Mouse (Mus musculus) cerebellum, adult 2 months (tissue): ENCODE measurements around the gene Six6. TPM values are rescaled to one million over a fixed set of nuclear protein-coding genes. Genes with fewer than 3 reads are reported as not detected.

ENCODE experiments used
- DNase-seq, 2 experiments: peaks; one replicate each; pipeline ENCODE4 v3.0.0; 2021
- H3K27ac ChIP-seq: fragments of 200-500 bp; 2 replicates; pipeline ENCODE4 v1.5.1; 2012; ENCODE audit warnings: low read length, control low read depth, inconsistent platforms; ENCODE audit not compliant: insufficient read depth
- H3K27me3 ChIP-seq: fragments of 200-500 bp; 2 replicates; pipeline ENCODE4 v1.6.1; 2012; ENCODE audit warnings: inconsistent platforms, mild to moderate bottlenecking, low read length, moderate library complexity; ENCODE audit not compliant: control insufficient read depth, insufficient read depth
- H3K4me1 ChIP-seq: fragments of 200-500 bp; 2 replicates; pipeline ENCODE4 v1.6.1; 2011; ENCODE audit warnings: low read length; ENCODE audit not compliant: control insufficient read depth, insufficient read depth
- H3K4me3 ChIP-seq: fragments of 200-500 bp; replicated peaks from 2 replicates; pipeline ENCODE3; 2011; ENCODE audit warnings: mild to moderate bottlenecking, low read depth, low read length, control low read depth; ENCODE audit not compliant: insufficient read depth
- CTCF ChIP-seq: fragments of 200-500 bp; IDR thresholded peaks from 2 replicates; pipeline ENCODE4 v1.5.1; 2011; ENCODE audit warnings: low read depth, mild to moderate bottlenecking, control low read depth, low read length, moderate library complexity, borderline replicate concordance; ENCODE audit not compliant: insufficient read depth
- POLR2A ChIP-seq: fragments of 200-500 bp; IDR thresholded peaks from 2 replicates; pipeline ENCODE4 v1.6.1; 2011; ENCODE audit warnings: low read length, control low read depth, borderline replicate concordance; ENCODE audit not compliant: insufficient read depth
- WGBS: fragments of 180-500 bp; shearing (Covaris S2); methylation state at CpG from one replicate; pipeline ENCODE4 v1.1.7; 2018; 5-methylcytosine and 5-hydroxymethylcytosine counted together
- polyA plus RNA-seq: library from polyadenylated mRNA; depleted of rRNA; stranded (reverse); fragments of >200 nt; gene quantifications from 2 replicates; pipeline ENCODE4 v1.2.3, GENCODE M21; 2012

The Six6 gene
- polyA plus RNA-seq, 1 experiment, result not detected

- H3K27ac ChIP-seq, result no peak overlapping the region
- no peak for DNase-seq
- H3K4me1 ChIP-seq, result no peaks in the 10 kb centered on the region
- H3K27me3 ChIP-seq, result peaks cover 13% of the 10 kb centered on the region; the same call in 1 of the 2 replicates
- no peak overlapping the region for H3K4me3 ChIP-seq
- no peak for TF ChIP-seq CTCF
- no peak for TF ChIP-seq POLR2A
These were observed 7.1 kb downstream of the Six6 start for GRCm38 (mm10) chr12:72946805-72947204.

GRCm38 (mm10) chr12:72947335-72947734, 7.6 kb downstream of the Six6 start:
- H3K27me3 ChIP-seq, result peaks cover 13% of the 10 kb centered on the region; the same call in 1 of the 2 replicates
- DNase-seq, result no peak
- H3K4me1 ChIP-seq, result no peaks in the 10 kb centered on the region
- TF ChIP-seq POLR2A (no peak), CTCF (no peak)
- 14% methylated on average over 2 of the region's 2 CpGs for WGBS
- no peak overlapping the region for H3K27ac ChIP-seq
- H3K4me3 ChIP-seq, result no peak overlapping the region

GRCm38 (mm10) chr12:72953089-72953488, 13.4 kb downstream of the Six6 start:
- TF ChIP-seq POLR2A (no peak), CTCF (no peak)
- 90% methylated on average over 5 of the region's 5 CpGs for WGBS
- H3K27me3 ChIP-seq, result no peaks in the 10 kb centered on the region; the same call in 1 of the 2 replicates
- no peak overlapping the region for H3K27ac ChIP-seq
- DNase-seq, result no peak
- H3K4me1 ChIP-seq, result no peaks in the 10 kb centered on the region
- no peak overlapping the region for H3K4me3 ChIP-seq

DNA sequence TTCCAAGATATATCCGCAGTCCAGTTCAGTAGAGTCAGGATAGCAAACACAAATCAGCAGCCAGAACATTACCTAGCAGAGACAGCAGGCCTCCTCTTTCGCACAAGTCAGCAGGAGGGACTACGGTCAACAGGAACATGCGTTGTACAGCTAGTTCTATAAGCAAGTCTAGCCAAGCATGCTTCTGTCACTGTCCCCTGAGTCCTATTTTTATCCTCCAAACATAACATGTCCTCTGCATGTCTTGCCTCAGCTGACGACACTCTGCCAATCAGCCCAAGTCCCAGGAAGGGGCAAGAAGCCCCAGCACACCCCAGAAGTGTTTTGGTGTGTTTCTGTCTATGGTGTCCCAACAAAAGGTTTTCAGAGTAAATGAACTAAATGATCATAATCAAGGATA, 14.2 kb downstream of the Six6 start:
- H3K4me3 ChIP-seq, result no peak overlapping the region
- H3K27me3 ChIP-seq, result no peaks in the 10 kb centered on the region; the same call in 1 of the 2 replicates
- TF ChIP-seq CTCF (no peak), POLR2A (no peak)
- no peaks in the 10 kb centered on the region for H3K4me1 ChIP-seq
- 78% methylated on average over 5 of the region's 5 CpGs for WGBS
- no peak overlapping the region for H3K27ac ChIP-seq
- no peak for DNase-seq

DNA sequence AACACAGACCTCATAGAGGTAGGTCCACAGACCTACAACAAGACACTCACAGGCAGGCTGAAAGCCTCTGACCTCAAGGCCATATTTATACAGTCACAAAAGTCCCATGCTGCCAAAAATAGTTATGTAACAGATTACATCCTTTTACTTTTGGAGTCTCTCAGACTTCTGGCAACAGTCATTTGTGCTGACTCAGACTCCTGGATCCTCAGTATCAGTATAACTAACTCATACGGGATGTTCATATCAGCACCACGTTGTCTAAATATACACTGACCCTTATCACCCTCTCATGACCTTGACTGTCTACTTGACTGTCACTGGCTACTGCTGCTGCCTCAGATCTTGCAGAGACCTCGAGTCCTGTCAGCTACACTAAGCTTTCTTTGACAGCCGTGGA, 15.2 kb downstream of the Six6 start:
- no peak overlapping the region for H3K27ac ChIP-seq
- H3K4me3 ChIP-seq, result no peak overlapping the region
- TF ChIP-seq POLR2A, result no peak
- no peak for DNase-seq
- WGBS, result 68% methylated on average over 4 of the region's 4 CpGs
- no peaks in the 10 kb centered on the region for H3K4me1 ChIP-seq
- H3K27me3 ChIP-seq, result no peaks in the 10 kb centered on the region; the same call in 1 of the 2 replicates

DNA sequence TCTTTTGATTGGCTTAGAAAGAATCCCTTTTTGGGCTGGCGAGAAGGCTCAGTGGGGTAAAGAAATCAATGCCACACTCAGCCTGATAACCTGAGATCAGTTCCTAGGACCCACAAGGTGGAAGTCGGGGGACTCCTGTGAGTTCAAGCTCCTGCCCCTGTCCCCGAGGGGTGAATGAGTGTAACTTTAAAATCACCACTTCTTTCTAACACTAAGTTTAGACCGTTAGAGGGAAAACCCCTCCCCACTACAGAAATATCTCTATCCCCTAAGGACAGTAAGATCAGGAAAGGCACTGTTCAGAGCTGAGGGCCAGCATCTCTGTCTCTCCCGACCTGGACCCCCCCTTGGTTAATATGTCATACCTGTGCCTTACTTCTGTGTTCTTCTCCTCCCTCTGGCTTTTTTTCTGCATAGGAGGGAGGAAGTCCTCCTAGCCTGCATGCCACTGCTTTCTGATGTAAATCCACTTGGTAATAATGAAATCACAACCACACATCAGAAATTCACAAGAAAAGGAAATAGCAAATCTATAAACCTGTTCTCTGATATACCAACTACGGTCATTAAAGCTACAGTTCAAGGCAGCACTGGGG, 18.2 kb downstream of the Six6 start:
- TF ChIP-seq POLR2A (no peak), CTCF (no peak)
- H3K27me3 ChIP-seq, result no peaks in the 10 kb centered on the region; the same call in 1 of the 2 replicates
- WGBS, result 68% methylated on average over 6 of the region's 6 CpGs
- no peaks in the 10 kb centered on the region for H3K4me1 ChIP-seq
- H3K4me3 ChIP-seq, result no peak overlapping the region
- no peak overlapping the region for H3K27ac ChIP-seq
- no peak for DNase-seq

DNA sequence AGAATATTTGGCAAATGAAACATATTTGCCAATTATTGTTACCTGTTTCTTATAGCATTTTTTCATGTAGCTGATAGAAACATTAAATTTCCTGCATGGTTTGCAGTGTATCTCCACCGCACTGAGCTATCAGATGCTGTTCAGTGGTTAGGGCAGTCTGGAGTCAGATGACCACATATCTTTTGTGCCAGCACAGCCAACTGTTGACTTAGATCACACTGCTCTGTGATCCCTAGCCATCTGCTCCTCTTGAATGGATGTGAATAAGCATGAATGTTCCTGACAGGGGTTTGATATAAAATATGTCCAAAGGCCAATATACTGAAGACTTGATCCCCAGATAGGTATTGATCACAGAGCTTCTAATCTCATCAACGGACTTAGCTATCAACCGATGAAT, 18.8 kb downstream of the Six6 start:
- Histone ChIP-seq H3K4me1 (no peaks in the 10 kb centered on the region), H3K27ac (no peak overlapping the region), H3K27me3 (no peaks in the 10 kb centered on the region; the same call in 1 of the 2 replicates), H3K4me3 (no peak overlapping the region)
- WGBS, result 64% methylated on average over 3 of the region's 3 CpGs
- TF ChIP-seq CTCF (no peak), POLR2A (no peak)
- DNase-seq, result no peak

GRCm38 (mm10) chr12:72962761-72963160, 23.1 kb downstream of the Six6 start:
- TF ChIP-seq POLR2A (no peak), CTCF (no peak)
- H3K4me1 ChIP-seq, result no peaks in the 10 kb centered on the region
- H3K27ac ChIP-seq, result no peak overlapping the region
- no peak overlapping the region for H3K4me3 ChIP-seq
- no peak for DNase-seq
- H3K27me3 ChIP-seq, result no peaks in the 10 kb centered on the region; the same call in 1 of the 2 replicates
- WGBS, result 35% methylated on average over 6 of the region's 6 CpGs
